Comparison of ENCODE assay signal across 8 mouse cellular contexts in the genomic region with DNA sequence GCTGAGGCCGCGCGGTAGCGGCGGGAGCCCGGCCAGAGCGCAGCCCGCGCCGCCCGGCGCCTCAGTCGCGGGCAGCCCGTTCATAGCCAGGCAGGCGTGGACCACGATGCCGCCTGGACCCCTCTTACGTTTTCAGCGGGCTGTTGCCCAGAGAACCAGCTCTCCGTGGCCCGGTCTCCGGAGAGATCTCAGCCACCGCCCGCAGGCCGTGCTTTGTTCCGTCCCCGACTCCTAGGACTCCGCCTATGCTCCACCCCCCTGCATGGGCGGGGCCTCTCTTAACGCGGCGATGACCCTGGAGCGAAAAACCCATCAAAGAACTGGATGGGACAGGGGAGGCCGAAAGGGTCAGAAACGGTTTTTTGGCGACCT. TPM values are rescaled to one million over a fixed set of nuclear protein-coding genes. Genes with fewer than 3 reads are reported as not detected.
A peak's percentile ranks its signal among the peaks of the same experiment; 100 is the strongest.
DNase-seq lines count a peak whose midpoint lies in the region; ATAC-seq and TF ChIP-seq lines count a peak whose summit lies in the region.

Gene Fam89b, minus strand, starts transcription at position 210 of the 372 bp plus-strand sequence.

- dilution Hi-C loops in CH12.LX (cut with MboI; ENCODE audit: extremely low pct_ligation_motif_present, extremely low pct_unique_long_range_greater_than_20kb, low sequenced_read_pairs): no loop called here

- peaks cover 0 to 16% of the 10 kb centered on the region in 2 experiments for H3K36me3 ChIP-seq in CH12.LX (replicated peaks in 1 of 2; ENCODE audit: control insufficient read depth in 1 of 2, insufficient read depth in 1 of 2, low read length in 1 of 2)
- H3K36me3 ChIP-seq in forebrain, embryonic 11.5 days (ENCODE audit: control insufficient read depth, insufficient read depth, low read length): no peaks in the 10 kb centered on the region; the same call in 1 of the 2 replicates
- H3K36me3 ChIP-seq in heart, embryonic 15.5 days: peaks cover 5% of the 10 kb centered on the region; the same call in 1 of the 2 replicates
- H3K36me3 ChIP-seq in liver, embryonic 16.5 days (ENCODE audit: control insufficient read depth, insufficient read depth): no peaks in the 10 kb centered on the region
- peaks cover 13% of the 10 kb centered on the region for H3K36me3 ChIP-seq in neural tube, embryonic 13.5 days

- in situ Hi-C loops in CH12.LX (cut with MboI; ENCODE audit: low pct_ligation_motif_present, low pct_unique_long_range_greater_than_20kb, low sequenced_read_pairs): no loop called here

- H3K27me3 ChIP-seq in CH12.LX (replicated peaks): peaks cover 6% of the 10 kb centered on the region
- H3K27me3 ChIP-seq in forebrain, embryonic 11.5 days (ENCODE audit: control insufficient read depth, insufficient read depth, low read length): no peaks in the 10 kb centered on the region
- H3K27me3 ChIP-seq in heart, embryonic 15.5 days: no peaks in the 10 kb centered on the region
- H3K27me3 ChIP-seq in liver, embryonic 16.5 days (ENCODE audit: control insufficient read depth, insufficient read depth, low read depth, low read length): no peaks in the 10 kb centered on the region
- H3K27me3 ChIP-seq in neural tube, embryonic 13.5 days: no peaks in the 10 kb centered on the region

- TF ChIP-seq EP300 in CH12.LX (IDR thresholded peaks at IDR 0.05; ENCODE audit: low read length): no peak

- peak within 1 kb of the TSS; percentile 64 to 87 (median 74) for H3K4me3 ChIP-seq in CH12.LX (replicated peaks in 1 of 3; ENCODE audit: low read depth in 2 of 3, low read length in 2 of 3, poor library complexity in 1 of 3)
- peak within 1 kb of the TSS; percentile 96 for H3K4me3 ChIP-seq in forebrain, embryonic 11.5 days (ENCODE audit: low read depth, low read length)
- H3K4me3 ChIP-seq in heart, embryonic 15.5 days: peak within 1 kb of the TSS; percentile 78
- peak within 1 kb of the TSS; percentile 92 for H3K4me3 ChIP-seq in liver, embryonic 16.5 days (ENCODE audit: low read depth, low read length)
- peak within 1 kb of the TSS; percentile 98 for H3K4me3 ChIP-seq in neural tube, embryonic 13.5 days

- TF ChIP-seq POLR2A in CH12.LX (IDR thresholded peaks at IDR 0.05; ENCODE audit: low read depth, low read length): peak; percentile 86

- peak; percentile 73 for ATAC-seq in forebrain, embryonic 11.5 days (replicated peaks; ENCODE audit: low FRiP score)
- ATAC-seq in heart, embryonic 15.5 days (replicated peaks; ENCODE audit: insufficient number of reproducible peaks, insufficient read depth, low FRiP score, low read depth): peak; percentile 72
- peak; percentile 45 for ATAC-seq in liver, embryonic 16.5 days (ENCODE audit: low read depth)
- ATAC-seq in neural tube, embryonic 13.5 days (ENCODE audit: low read depth): peak; percentile 78

- peak; percentile 80 for DNase-seq in CH12.LX (ENCODE audit: extremely low read depth)
- peak; percentile 85 for DNase-seq in c-Kit-positive CD71-negative TER-119-negative erythroid progenitor cells, embryonic 14.5 days (ENCODE audit: low read depth)
- DNase-seq in forebrain, embryonic 11.5 days (ENCODE audit: low spot score): peak; percentile 94
- DNase-seq in kidney, postnatal 25 days: peak; percentile 95
- DNase-seq in telencephalon, adult 2 months (ENCODE audit: low read depth, low spot score): peak; percentile 62

- peak within 1 kb of the TSS; percentile 82 for H3K4me2 ChIP-seq in CH12.LX (ENCODE audit: insufficient read depth, low read depth, poor library complexity, severe bottlenecking)
- H3K4me2 ChIP-seq in forebrain, embryonic 11.5 days (ENCODE audit: low read depth, low read length, severe bottlenecking): peak within 1 kb of the TSS; percentile 91
- peak within 1 kb of the TSS; percentile 84 for H3K4me2 ChIP-seq in heart, embryonic 15.5 days
- H3K4me2 ChIP-seq in liver, embryonic 16.5 days (ENCODE audit: low read depth, low read length): peak within 1 kb of the TSS; percentile 93
- peak within 1 kb of the TSS; percentile 99 for H3K4me2 ChIP-seq in neural tube, embryonic 13.5 days

- peaks cover 8% of the 10 kb centered on the region; the same call in 1 of the 2 replicates for H3K79me2 ChIP-seq in CH12.LX (replicated peaks; ENCODE audit: control insufficient read depth, extremely low read depth, insufficient read depth, poor library complexity, severe bottlenecking)

- peaks cover 16 to 46% of the 10 kb centered on the region in 2 experiments for H3K4me1 ChIP-seq in CH12.LX (ENCODE audit: control insufficient read depth in 1 of 2, insufficient read depth in 2 of 2)
- H3K4me1 ChIP-seq in forebrain, embryonic 11.5 days (replicated peaks; ENCODE audit: control insufficient read depth, insufficient read depth, low read length): peaks cover 29% of the 10 kb centered on the region; the same call in 1 of the 2 replicates
- H3K4me1 ChIP-seq in heart, embryonic 15.5 days (replicated peaks): peaks cover 59% of the 10 kb centered on the region
- peaks cover 48% of the 10 kb centered on the region for H3K4me1 ChIP-seq in liver, embryonic 16.5 days (ENCODE audit: control insufficient read depth, low read depth, low read length)
- peaks cover 67% of the 10 kb centered on the region for H3K4me1 ChIP-seq in neural tube, embryonic 13.5 days (replicated peaks)

- H3K9me3 ChIP-seq in CH12.LX (replicated peaks; ENCODE audit: low read length): no peaks in the 10 kb centered on the region
- no peaks in the 10 kb centered on the region for H3K9me3 ChIP-seq in forebrain, embryonic 11.5 days (ENCODE audit: control insufficient read depth, low read length)
- no peaks in the 10 kb centered on the region for H3K9me3 ChIP-seq in heart, embryonic 15.5 days (replicated peaks)
- H3K9me3 ChIP-seq in liver, embryonic 16.5 days (replicated peaks; ENCODE audit: control insufficient read depth, low read length): no peaks in the 10 kb centered on the region
- no peaks in the 10 kb centered on the region for H3K9me3 ChIP-seq in neural tube, embryonic 13.5 days

- no peak for TF ChIP-seq RAD21 in CH12.LX (IDR thresholded peaks at IDR 0.05; ENCODE audit: low read depth, low read length)

- no peak for TF ChIP-seq CTCF in CH12.LX (conservative IDR thresholded peaks at IDR 0.05 in 1 of 2, IDR thresholded peaks at IDR 0.05 in 1 of 2; ENCODE audit: low read depth in 2 of 2, low read length in 2 of 2)

- under 1% methylated on average over 37 of the region's 37 CpGs for WGBS in forebrain, embryonic 11.5 days
- WGBS in heart, embryonic 15.5 days: under 1% methylated on average over 35 of the region's 37 CpGs
- under 1% methylated on average over 37 of the region's 37 CpGs for WGBS in liver, embryonic 16.5 days (ENCODE audit: insufficient replicate concordance)
- WGBS in neural tube, embryonic 13.5 days: under 1% methylated on average over 37 of the region's 37 CpGs

- H3K9ac ChIP-seq in CH12.LX (ENCODE audit: insufficient read depth, low read depth): peak within 1 kb of the TSS; percentile 70
- peak within 1 kb of the TSS; percentile 100 for H3K9ac ChIP-seq in forebrain, embryonic 11.5 days (ENCODE audit: low read length)
- peak within 1 kb of the TSS; percentile 94 for H3K9ac ChIP-seq in heart, embryonic 15.5 days
- H3K9ac ChIP-seq in liver, embryonic 16.5 days (ENCODE audit: low read depth, low read length): peak within 1 kb of the TSS; percentile 98
- peak within 1 kb of the TSS; percentile 100 for H3K9ac ChIP-seq in neural tube, embryonic 13.5 days

- no peak within 1 kb of the TSS for H3K27ac ChIP-seq in CH12.LX (ENCODE audit: insufficient read depth, low read depth)
- H3K27ac ChIP-seq in forebrain, embryonic 11.5 days (ENCODE audit: low read depth, low read length): peak within 1 kb of the TSS; percentile 89
- peak within 1 kb of the TSS; percentile 93 for H3K27ac ChIP-seq in heart, embryonic 15.5 days
- peak within 1 kb of the TSS; percentile 98 for H3K27ac ChIP-seq in liver, embryonic 16.5 days (ENCODE audit: low read length)
- H3K27ac ChIP-seq in neural tube, embryonic 13.5 days (replicated peaks): peak within 1 kb of the TSS; percentile 98

TF ChIP-seq in CH12.LX, 34 proteins besides CTCF, POLR2A, EP300 and RAD21 (continues in another document):
- peak; percentile 31; the same call in 1 of the 2 replicates for TF ChIP-seq CHD2 (IDR thresholded peaks at IDR 0.05; ENCODE audit: low read length)
- TF ChIP-seq ZNF384 (IDR thresholded peaks at IDR 0.05; ENCODE audit: low read depth, low read length): no peak
- no peak for TF ChIP-seq ELF1 (IDR thresholded peaks at IDR 0.05; ENCODE audit: low read depth, low read length)
- no peak for TF ChIP-seq MAX (IDR thresholded peaks at IDR 0.05; ENCODE audit: low read length)
- TF ChIP-seq MYC (IDR thresholded peaks at IDR 0.05; ENCODE audit: low read depth, low read length): no peak
- no peak for TF ChIP-seq USF2 (conservative IDR thresholded peaks at IDR 0.05; ENCODE audit: low read depth, low read length)
- peak; percentile 52; the same call in 1 of the 2 replicates for TF ChIP-seq TCF12 (IDR thresholded peaks at IDR 0.05; ENCODE audit: low read depth, low read length)
- no peak for TF ChIP-seq USF1 (IDR thresholded peaks at IDR 0.05; ENCODE audit: low read depth, low read length)
- TF ChIP-seq MAFK (IDR thresholded peaks at IDR 0.05; ENCODE audit: insufficient replicate concordance, low read length): no peak
- no peak; the same call in 1 of the 2 replicates for TF ChIP-seq CHD1 (IDR thresholded peaks at IDR 0.05; ENCODE audit: low read depth, low read length)
- TF ChIP-seq PAX5 (IDR thresholded peaks at IDR 0.05; ENCODE audit: low read length): no peak
- TF ChIP-seq UBTF (IDR thresholded peaks at IDR 0.05; ENCODE audit: low read depth, low read length): no peak; the same call in 1 of the 2 replicates
- TF ChIP-seq MXI1 (IDR thresholded peaks at IDR 0.05; ENCODE audit: low read depth, low read length): peak; percentile 68
- peak; percentile 64; the same call in 1 of the 2 replicates for TF ChIP-seq SIN3A (IDR thresholded peaks at IDR 0.05; ENCODE audit: low read length)
- TF ChIP-seq GABPA (IDR thresholded peaks at IDR 0.05; ENCODE audit: insufficient replicate concordance, low read depth, low read length): no peak
- no peak for TF ChIP-seq IRF4 (IDR thresholded peaks at IDR 0.05; ENCODE audit: low read depth, low read length)
- no peak for TF ChIP-seq KAT2A (IDR thresholded peaks at IDR 0.05; ENCODE audit: insufficient replicate concordance, low read length)
- peak; percentile 85 for TF ChIP-seq ZMIZ1 (IDR thresholded peaks at IDR 0.05; ENCODE audit: low read depth, low read length)
- TF ChIP-seq JUN (IDR thresholded peaks at IDR 0.05; ENCODE audit: insufficient read depth, low read depth, low read length): no peak

RNA-seq across cellular contexts. Expression of gene Fam89b, which starts in this region (rescaled TPM):
- total RNA-seq in CH12.LX (2012; rRNA removed) (13.4 and 14.5 TPM in 2 replicates), CH12.LX (2014; rRNA removed) (7.5 and 9.2 TPM in 2 replicates)
- 4.7 and 7.5 TPM in 2 replicates for polyA plus RNA-seq in CH12.LX (2012; ENCODE audit: insufficient read length, low read depth)
- polyA plus RNA-seq in forebrain, embryonic 11.5 days (2014; fragmentation: Nextera tagmentation; extraction: Ambion mirVana): 140 and 162 TPM in 2 replicates
- 68.1 and 82.4 TPM in 2 replicates for polyA plus RNA-seq in heart, embryonic 15.5 days (2015; fragmentation: Nextera tagmentation; extraction: Ambion mirVana)
- polyA plus RNA-seq in liver, embryonic 16.5 days (2015; fragmentation: Nextera tagmentation; extraction: Ambion mirVana): 29.7 and 32.5 TPM in 2 replicates
- 186 and 194 TPM in 2 replicates for polyA plus RNA-seq in neural tube, embryonic 13.5 days (2015; fragmentation: Nextera tagmentation; extraction: Ambion mirVana)
